Mouse (Mus musculus) heart, embryonic 16.5 days (tissue): ENCODE data around the gene Rpl9-ps6. TPM values are rescaled to one million over a fixed set of nuclear protein-coding genes. Genes with fewer than 3 reads are reported as not detected.

Experiments used
- ATAC-seq: fragments of 200-750 bp; cut with Nextera tagmentation; replicated peaks from 2 replicates; pipeline ENCODE4 v1.8.0; 2017; ENCODE audit warnings: moderate number of reproducible peaks; ENCODE audit not compliant: insufficient read depth, low FRiP score; ENCODE audit errors: extremely low read depth
- H3K27ac ChIP-seq: fragments of 300-500 bp; sonication (generic); 2 replicates; pipeline ENCODE4 v1.5.1; 2014; ENCODE audit warnings: mild to moderate bottlenecking, low read length, control low read depth, moderate library complexity
- H3K27me3 ChIP-seq: fragments of 300-500 bp; sonication (generic); 2 replicates; pipeline ENCODE4 v1.6.1; 2014; ENCODE audit warnings: low read length, mixed read lengths; ENCODE audit not compliant: control insufficient read depth, insufficient read depth
- H3K36me3 ChIP-seq: fragments of 300-500 bp; sonication (generic); 2 replicates; pipeline ENCODE4 v1.6.1; 2014; ENCODE audit not compliant: control insufficient read depth, insufficient read depth
- H3K4me1 ChIP-seq: fragments of 300-500 bp; sonication (generic); 2 replicates; pipeline ENCODE4 v1.6.1; 2014; ENCODE audit warnings: low read length, mixed read lengths; ENCODE audit not compliant: control insufficient read depth, insufficient read depth
- H3K4me2 ChIP-seq: fragments of 300-500 bp; sonication (generic); 2 replicates; pipeline ENCODE4 v1.6.1; 2014; ENCODE audit warnings: low read depth, mild to moderate bottlenecking, control low read depth, low read length
- H3K4me3 ChIP-seq: fragments of 300-500 bp; sonication (generic); 2 replicates; pipeline ENCODE4 v1.5.1; 2014; ENCODE audit warnings: mild to moderate bottlenecking, control low read depth, low read length
- H3K9ac ChIP-seq: fragments of 300-500 bp; sonication (generic); 2 replicates; pipeline ENCODE4 v1.6.1; 2014; ENCODE audit warnings: low read length, control low read depth
- H3K9me3 ChIP-seq: fragments of 300-500 bp; sonication (generic); replicated peaks from 2 replicates; pipeline ENCODE4 v1.6.1; 2016; ENCODE audit warnings: low read length; ENCODE audit not compliant: control insufficient read depth
- WGBS: fragments of 180-500 bp; shearing (Covaris S2); extraction: QIAGEN DNeasy Blood & Tissue Kit; methylation state at CpG from one replicate; pipeline ENCODE4 v1.1.7; 2014; 5-methylcytosine and 5-hydroxymethylcytosine counted together
- polyA plus RNA-seq: library from polyadenylated mRNA; unstranded; fragments of >200 nt; fragmentation: Nextera tagmentation; extraction: Ambion mirVana; gene quantifications from 2 replicates; pipeline ENCODE4 v1.2.1, GENCODE M21; 2015

Rpl9-ps6 gene
- polyA plus RNA-seq, 1 experiment from 2014 or later: 112 TPM

GRCm38 (mm10) chr19:32498002-32498401 lies 31.6 kb upstream of the Rpl9-ps6 start:
- H3K27me3 ChIP-seq: no peaks in the 10 kb centered on the region
- 92% methylated on average over 5 of the region's 5 CpGs for WGBS
- no peaks in the 10 kb centered on the region for H3K4me1 ChIP-seq
- no peak overlapping the region for H3K4me3 ChIP-seq
- no peak for ATAC-seq
- H3K36me3 ChIP-seq: no peaks in the 10 kb centered on the region; the same call in 1 of the 2 replicates
- no peaks in the 10 kb centered on the region for H3K9me3 ChIP-seq
- no peak overlapping the region for H3K9ac ChIP-seq
- no peak overlapping the region for H3K27ac ChIP-seq
- no peak overlapping the region for H3K4me2 ChIP-seq

- H3K4me2 ChIP-seq: no peak overlapping the region
- H3K9ac ChIP-seq: no peak overlapping the region
- H3K4me3 ChIP-seq: no peak overlapping the region
- no peaks in the 10 kb centered on the region for H3K27me3 ChIP-seq
- no peak for ATAC-seq
- no peak overlapping the region for H3K27ac ChIP-seq
- H3K4me1 ChIP-seq: no peaks in the 10 kb centered on the region
- WGBS: 82% methylated on average over 6 of the region's 6 CpGs
- H3K36me3 ChIP-seq: no peaks in the 10 kb centered on the region; the same call in 1 of the 2 replicates
- H3K9me3 ChIP-seq: no peaks in the 10 kb centered on the region
Observed at GRCm38 (mm10) chr19:32497411-32497810, 31.0 kb upstream of the Rpl9-ps6 start.

- Histone ChIP-seq H3K9me3 (no peaks in the 10 kb centered on the region), H3K9ac (no peak overlapping the region), H3K4me1 (no peaks in the 10 kb centered on the region), H3K4me2 (no peak overlapping the region), H3K27ac (no peak overlapping the region), H3K36me3 (peaks cover 4% of the 10 kb centered on the region; the same call in 1 of the 2 replicates), H3K4me3 (no peak overlapping the region), H3K27me3 (no peaks in the 10 kb centered on the region)
- 82% methylated on average over 11 of the region's 11 CpGs for WGBS
- no peak for ATAC-seq
Observed at GRCm38 (mm10) chr19:32495034-32495433, 28.7 kb upstream of the Rpl9-ps6 start.

- Histone ChIP-seq H3K4me1 (no peaks in the 10 kb centered on the region), H3K27me3 (no peaks in the 10 kb centered on the region), H3K4me2 (no peak overlapping the region), H3K9ac (no peak overlapping the region), H3K36me3 (peaks cover 4% of the 10 kb centered on the region; the same call in 1 of the 2 replicates), H3K27ac (no peak overlapping the region), H3K4me3 (no peak overlapping the region), H3K9me3 (no peaks in the 10 kb centered on the region)
- WGBS: 89% methylated on average over 13 of the region's 13 CpGs
- no peak for ATAC-seq
Observed at GRCm38 (mm10) chr19:32494611-32495010, 28.2 kb upstream of the Rpl9-ps6 start.

GRCm38 (mm10) chr19:32493471-32493870 lies 27.1 kb upstream of the Rpl9-ps6 start:
- no peak for ATAC-seq
- H3K4me2 ChIP-seq: no peak overlapping the region
- H3K27me3 ChIP-seq: no peaks in the 10 kb centered on the region
- no peaks in the 10 kb centered on the region for H3K4me1 ChIP-seq
- no peaks in the 10 kb centered on the region for H3K9me3 ChIP-seq
- H3K9ac ChIP-seq: no peak overlapping the region
- H3K36me3 ChIP-seq: peaks cover 4% of the 10 kb centered on the region; the same call in 1 of the 2 replicates
- no peak overlapping the region for H3K4me3 ChIP-seq
- 86% methylated on average over 8 of the region's 8 CpGs for WGBS
- H3K27ac ChIP-seq: no peak overlapping the region

- no peaks in the 10 kb centered on the region for H3K27me3 ChIP-seq
- H3K36me3 ChIP-seq: peaks cover 4% of the 10 kb centered on the region; the same call in 1 of the 2 replicates
- no peak overlapping the region for H3K27ac ChIP-seq
- H3K9ac ChIP-seq: no peak overlapping the region
- 90% methylated on average over 5 of the region's 5 CpGs for WGBS
- ATAC-seq: no peak
- no peaks in the 10 kb centered on the region for H3K9me3 ChIP-seq
- no peak overlapping the region for H3K4me3 ChIP-seq
- no peak overlapping the region for H3K4me2 ChIP-seq
- no peaks in the 10 kb centered on the region for H3K4me1 ChIP-seq
Observed at GRCm38 (mm10) chr19:32492981-32493380, 26.6 kb upstream of the Rpl9-ps6 start.

- Histone ChIP-seq H3K9me3 (no peaks in the 10 kb centered on the region), H3K27me3 (no peaks in the 10 kb centered on the region), H3K4me3 (no peak overlapping the region), H3K9ac (no peak overlapping the region), H3K4me1 (peaks cover 3% of the 10 kb centered on the region), H3K27ac (no peak overlapping the region), H3K36me3 (peaks cover 4% of the 10 kb centered on the region; the same call in 1 of the 2 replicates), H3K4me2 (no peak overlapping the region)
- no peak for ATAC-seq
- WGBS: 93% methylated on average over 3 of the region's 3 CpGs
Observed at GRCm38 (mm10) chr19:32492339-32492738, 26.0 kb upstream of the Rpl9-ps6 start.

GRCm38 (mm10) chr19:32490976-32491375 lies 24.6 kb upstream of the Rpl9-ps6 start:
- Histone ChIP-seq H3K36me3 (peaks cover 4% of the 10 kb centered on the region; the same call in 1 of the 2 replicates), H3K4me1 (peaks cover 12% of the 10 kb centered on the region), H3K4me3 (no peak overlapping the region), H3K27ac (no peak overlapping the region), H3K9me3 (no peaks in the 10 kb centered on the region), H3K4me2 (no peak overlapping the region), H3K27me3 (no peaks in the 10 kb centered on the region), H3K9ac (no peak overlapping the region)
- no peak for ATAC-seq
- 88% methylated on average over 2 of the region's 2 CpGs for WGBS

- H3K4me1 ChIP-seq: peaks cover 15% of the 10 kb centered on the region
- H3K27me3 ChIP-seq: no peaks in the 10 kb centered on the region
- ATAC-seq: no peak
- H3K9ac ChIP-seq: no peak overlapping the region
- no peak overlapping the region for H3K27ac ChIP-seq
- no peak overlapping the region for H3K4me2 ChIP-seq
- H3K9me3 ChIP-seq: no peaks in the 10 kb centered on the region
- 91% methylated on average over 12 of the region's 12 CpGs for WGBS
- peaks cover 4% of the 10 kb centered on the region; the same call in 1 of the 2 replicates for H3K36me3 ChIP-seq
- H3K4me3 ChIP-seq: no peak overlapping the region
Observed at GRCm38 (mm10) chr19:32489166-32489895, 23.0 kb upstream of the Rpl9-ps6 start.
